Mouse (Mus musculus) heart, postnatal 0 days (tissue): Measurements from ENCODE around the gene Pabpc4. TPM values are rescaled to one million over a fixed set of nuclear protein-coding genes. Genes with fewer than 3 reads are reported as not detected.
A peak's percentile ranks its signal among the peaks of the same experiment; 100 is the strongest.

Experiments used
- ATAC-seq: fragments of 200-750 bp; cut with Nextera tagmentation; 2 replicates; pipeline ENCODE4 v1.8.0; 2017; ENCODE audit warnings: low read depth, moderate number of reproducible peaks, moderate library complexity; ENCODE audit not compliant: insufficient read depth
- DNase-seq: peaks from one replicate; pipeline ENCODE4 v3.0.0-alpha.2; 2016; ENCODE audit warnings: low spot score
- H3K27ac ChIP-seq: fragments of 300-500 bp; sonication (generic); 2 replicates; pipeline ENCODE4 v1.5.1; 2014; ENCODE audit warnings: low read depth, mild to moderate bottlenecking
- H3K27me3 ChIP-seq: fragments of 300-500 bp; sonication (generic); 2 replicates; pipeline ENCODE4 v1.6.1; 2014; ENCODE audit warnings: low read length, mixed read lengths; ENCODE audit not compliant: control insufficient read depth, insufficient read depth
- H3K36me3 ChIP-seq: fragments of 300-500 bp; sonication (generic); replicated peaks from 2 replicates; pipeline ENCODE4 v1.6.1; 2014; ENCODE audit warnings: low read length, mixed read lengths; ENCODE audit not compliant: control insufficient read depth, insufficient read depth
- H3K4me1 ChIP-seq: fragments of 300-500 bp; sonication (generic); 2 replicates; pipeline ENCODE4 v1.6.1; 2014; ENCODE audit warnings: antibody characterized with exemption; ENCODE audit not compliant: control insufficient read depth, insufficient read depth
- H3K4me2 ChIP-seq: fragments of 300-500 bp; sonication (generic); 2 replicates; pipeline ENCODE4 v1.6.1; 2014; ENCODE audit warnings: low read depth, mild to moderate bottlenecking, low read length, moderate library complexity
- H3K4me3 ChIP-seq: fragments of 300-500 bp; sonication (generic); 2 replicates; pipeline ENCODE4 v1.5.1; 2014; ENCODE audit warnings: low read depth, low read length
- H3K9ac ChIP-seq: fragments of 300-500 bp; sonication (generic); replicated peaks from 2 replicates; pipeline ENCODE4 v1.6.1; 2014; ENCODE audit warnings: low read depth, low read length, mixed read lengths
- H3K9me3 ChIP-seq: fragments of 300-500 bp; sonication (generic); replicated peaks from 2 replicates; pipeline ENCODE4 v1.6.1; 2016; ENCODE audit warnings: low read length; ENCODE audit not compliant: control insufficient read depth
- CTCF ChIP-seq: IDR thresholded peaks from 2 replicates; pipeline ENCODE4 v1.5.1; 2016; ENCODE audit warnings: antibody characterized with exemption, control low read depth, low read depth
- EP300 ChIP-seq: IDR thresholded peaks from 2 replicates; pipeline ENCODE4 v1.6.1; 2016; ENCODE audit warnings: antibody characterized with exemption, low read depth
- WGBS: fragments of 180-500 bp; shearing (Covaris S2); extraction: QIAGEN DNeasy Blood & Tissue Kit; methylation state at CpG from one replicate; pipeline ENCODE4 v1.1.7; 2014; 5-methylcytosine and 5-hydroxymethylcytosine counted together
- polyA plus RNA-seq: library from polyadenylated mRNA; unstranded; fragments of >200 nt; fragmentation: Nextera tagmentation; extraction: Ambion mirVana; gene quantifications from 2 replicates; pipeline ENCODE4 v1.2.1, GENCODE M21; 2015
- total RNA-seq: library from RNA; depleted of rRNA; stranded (reverse); fragments of >200 nt; gene quantifications from 2 replicates; pipeline ENCODE4 v1.2.3, GENCODE M21; 2014; ENCODE audit warnings: low replicate concordance

Pabpc4 gene
- total and polyA plus RNA-seq, 2 experiments from 2014 or later = 55.3 to 350 TPM

DNA sequence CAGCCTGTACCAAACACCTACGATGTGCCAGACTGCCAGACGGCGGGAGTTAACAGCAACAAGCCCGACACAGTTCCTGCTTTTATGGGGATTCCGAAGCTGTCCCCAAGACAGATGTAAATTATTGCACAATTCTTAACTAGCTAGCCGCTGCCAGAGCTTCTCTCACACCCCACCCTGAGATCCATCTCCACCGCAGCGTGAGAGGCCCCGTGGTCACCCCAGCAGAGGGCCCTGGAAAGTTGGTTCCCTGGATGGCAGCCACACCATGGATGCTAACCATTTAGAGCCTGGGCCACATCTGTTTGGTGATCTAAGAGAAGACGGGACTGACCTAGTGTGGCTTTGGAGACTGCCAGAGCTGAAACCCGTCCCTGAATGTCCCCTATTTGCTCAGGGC, 33.0 kb upstream of the Pabpc4 start:
- WGBS = 73% methylated on average over 11 of the region's 11 CpGs
- Histone ChIP-seq H3K9me3 (no peaks in the 10 kb centered on the region), H3K27me3 (no peaks in the 10 kb centered on the region), H3K36me3 (no peaks in the 10 kb centered on the region), H3K4me2 (no peak overlapping the region), H3K27ac (no peak overlapping the region), H3K4me1 (peaks cover 30% of the 10 kb centered on the region), H3K4me3 (no peak overlapping the region), H3K9ac (no peak overlapping the region)
- DNase-seq = no peak
- ATAC-seq = no peak
- no peak for TF ChIP-seq CTCF
- no peak for TF ChIP-seq EP300

DNA sequence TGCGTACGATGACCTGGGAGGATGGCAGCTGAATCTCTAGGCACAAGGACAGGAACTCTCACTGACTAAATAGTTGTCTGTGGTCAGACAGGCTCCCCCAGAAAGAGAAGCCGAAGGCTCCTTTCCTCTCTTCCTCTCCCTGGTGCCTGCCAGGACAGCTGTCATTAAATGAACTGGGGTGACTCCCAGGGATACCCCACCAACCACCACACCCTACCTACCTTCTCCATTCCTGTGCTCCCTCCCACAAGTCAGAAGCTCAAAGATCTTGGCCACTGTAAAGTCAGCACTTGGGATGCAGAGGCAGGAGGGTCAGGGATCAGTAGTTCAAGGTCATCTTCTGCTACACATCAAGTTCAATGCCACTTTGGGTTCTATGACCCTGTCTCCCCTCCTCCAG, 29.3 kb upstream of the Pabpc4 start:
- peak overlapping the region; percentile 98; the same call in 1 of the 2 replicates for H3K4me2 ChIP-seq
- no peaks in the 10 kb centered on the region for H3K36me3 ChIP-seq
- no peaks in the 10 kb centered on the region for H3K9me3 ChIP-seq
- ATAC-seq (no peak), DNase-seq (no peak)
- no peak overlapping the region for H3K9ac ChIP-seq
- H3K4me1 ChIP-seq = peaks cover 26% of the 10 kb centered on the region
- H3K27ac ChIP-seq = no peak overlapping the region
- H3K27me3 ChIP-seq = 0 out of 2 replicates have a peak, but pooled peaks cover 4% of the 10 kb centered on the region
- H3K4me3 ChIP-seq = no peak overlapping the region
- WGBS = 61% methylated on average over 3 of the region's 3 CpGs
- TF ChIP-seq EP300 (no peak), CTCF (no peak)

DNA sequence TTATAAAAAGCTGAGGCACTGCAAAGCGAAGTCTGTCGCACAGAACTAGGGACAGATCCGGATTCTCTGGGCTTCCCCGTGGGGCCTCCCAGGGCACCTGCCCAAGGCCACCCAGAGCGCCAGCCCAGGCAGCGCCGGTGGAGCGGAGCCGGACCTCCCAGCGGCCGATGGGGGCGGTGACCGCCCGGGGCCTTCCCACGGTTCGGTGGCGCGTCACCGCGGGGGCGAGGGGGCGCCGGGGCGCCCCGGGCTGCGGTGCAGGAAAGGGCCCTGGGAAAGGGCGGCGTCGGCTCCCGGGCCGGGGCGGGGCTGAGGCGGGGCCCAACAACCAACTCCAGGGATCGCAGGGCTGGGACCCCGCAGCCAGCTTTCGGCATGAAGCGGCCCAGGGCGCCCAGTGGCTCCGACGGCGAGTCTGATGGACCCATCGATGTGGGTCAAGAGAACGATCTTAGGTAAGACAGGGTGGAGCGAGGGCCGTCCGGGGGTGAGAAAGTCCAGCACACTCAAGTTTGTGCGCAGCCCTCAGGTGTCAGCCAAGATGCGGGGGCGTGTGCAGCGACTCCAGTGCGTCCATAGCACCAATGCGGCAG, 28.6 kb upstream of the Pabpc4 start, which contains the start of gene Heyl:
Gene Heyl (plus strand): TSS at position 65 of the 593 bp plus-strand sequence.
- Histone ChIP-seq H3K4me2 (peak within 1 kb of the TSS; percentile 98), H3K27ac (peak within 1 kb of the TSS; percentile 36), H3K9me3 (no peaks in the 10 kb centered on the region), H3K4me3 (peak within 1 kb of the TSS; percentile 61), H3K9ac (peak within 1 kb of the TSS; percentile 70), H3K36me3 (no peaks in the 10 kb centered on the region), H3K27me3 (peaks cover 5% of the 10 kb centered on the region; the same call in 1 of the 2 replicates), H3K4me1 (peaks cover 18% of the 10 kb centered on the region)
- TF ChIP-seq CTCF (no peak), EP300 (no peak)
- WGBS = 2% methylated on average over 51 of the region's 52 CpGs
- ATAC-seq = peak; percentile 70
- no peak for DNase-seq

GRCm38 (mm10) chr4:123235835-123236430, 26.2 kb upstream of the Pabpc4 start:
- WGBS = 68% methylated on average over 9 of the region's 9 CpGs
- H3K4me3 ChIP-seq = no peak overlapping the region
- TF ChIP-seq EP300 (no peak), CTCF (no peak)
- H3K9ac ChIP-seq = no peak overlapping the region
- DNase-seq = no peak
- peaks cover 10% of the 10 kb centered on the region; the same call in 1 of the 2 replicates for H3K27me3 ChIP-seq
- H3K36me3 ChIP-seq = no peaks in the 10 kb centered on the region
- peaks cover 26% of the 10 kb centered on the region for H3K4me1 ChIP-seq
- H3K27ac ChIP-seq = peak overlapping the region; percentile 28
- peak overlapping the region; percentile 14 for H3K4me2 ChIP-seq
- ATAC-seq = no peak
- no peaks in the 10 kb centered on the region for H3K9me3 ChIP-seq

DNA sequence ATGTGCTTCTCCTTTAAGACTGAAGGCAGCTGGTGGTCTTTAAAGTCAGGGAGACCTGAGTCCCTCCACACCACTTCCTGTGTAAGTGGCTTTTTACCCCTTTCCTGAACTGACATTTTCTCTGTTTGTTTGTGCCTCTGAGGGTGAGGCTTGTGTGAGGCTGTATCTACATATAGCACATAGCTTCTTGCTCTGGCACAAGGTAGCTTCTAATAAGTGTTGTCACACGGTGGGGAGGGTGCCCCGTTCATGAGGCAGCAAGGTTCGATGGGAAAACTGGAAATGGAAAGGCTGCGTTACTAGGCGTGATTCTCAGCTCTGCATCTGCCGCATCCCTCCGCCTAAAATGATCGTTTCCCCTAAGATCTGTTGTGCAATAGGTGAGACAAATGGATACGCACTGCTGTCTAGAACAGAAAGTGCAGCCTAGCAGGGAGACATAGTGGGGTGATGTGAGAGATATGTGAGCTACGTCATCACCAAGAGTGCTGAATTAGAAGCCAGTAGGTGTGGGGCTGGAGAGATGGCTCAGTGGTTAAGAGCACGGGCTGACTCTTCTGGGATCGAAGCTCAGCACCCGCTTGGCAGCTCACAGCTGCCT, 25.6 kb upstream of the Pabpc4 start:
- no peak for ATAC-seq
- no peak overlapping the region for H3K9ac ChIP-seq
- H3K27ac ChIP-seq = peak overlapping the region; percentile 74
- no peak overlapping the region for H3K4me3 ChIP-seq
- H3K4me1 ChIP-seq = peaks cover 26% of the 10 kb centered on the region
- H3K27me3 ChIP-seq = peaks cover 10% of the 10 kb centered on the region; the same call in 1 of the 2 replicates
- no peak for TF ChIP-seq EP300
- no peak for TF ChIP-seq CTCF
- no peaks in the 10 kb centered on the region for H3K9me3 ChIP-seq
- H3K4me2 ChIP-seq = peak overlapping the region; percentile 14
- no peaks in the 10 kb centered on the region for H3K36me3 ChIP-seq
- no peak for DNase-seq
- WGBS = 64% methylated on average over 13 of the region's 13 CpGs
